Mouse (Mus musculus) liver, postnatal 0 days (tissue): Measurements from ENCODE around the gene Mymx. TPM values are rescaled to one million over a fixed set of nuclear protein-coding genes. Genes with fewer than 3 reads are reported as not detected.
"Not testable (repeated sequence)": the region's sequence is repeated elsewhere in the genome, so short reads cannot be mapped to it uniquely, and the experiment has no call there.

Experiments
- ATAC-seq: fragments of 200-750 bp; cut with Nextera tagmentation; 2 replicates; pipeline ENCODE4 v1.8.0; 2017; ENCODE audit warnings: mild to moderate bottlenecking, moderate library complexity
- DNase-seq: peaks from one replicate; pipeline ENCODE4 v3.0.0-alpha.2; 2016
- H3K27ac ChIP-seq: fragments of 300-500 bp; sonication (generic); 2 replicates; pipeline ENCODE4 v1.5.1; 2014; ENCODE audit warnings: antibody characterized with exemption, moderate library complexity, mild to moderate bottlenecking, low read depth
- H3K27me3 ChIP-seq: fragments of 300-500 bp; sonication (generic); 2 replicates; pipeline ENCODE4 v1.6.1; 2014; ENCODE audit warnings: low read length, control low read depth, mixed read lengths; ENCODE audit not compliant: insufficient read depth
- H3K36me3 ChIP-seq: fragments of 300-500 bp; sonication (generic); replicated peaks from 2 replicates; pipeline ENCODE4 v1.6.1; 2014; ENCODE audit warnings: mild to moderate bottlenecking, control low read depth, low read length, moderate library complexity, mixed read lengths; ENCODE audit not compliant: insufficient read depth
- H3K4me1 ChIP-seq: fragments of 300-500 bp; sonication (generic); 2 replicates; pipeline ENCODE4 v1.6.1; 2014; ENCODE audit warnings: antibody characterized with exemption, mild to moderate bottlenecking, control low read depth; ENCODE audit not compliant: insufficient read depth
- H3K4me2 ChIP-seq: fragments of 300-500 bp; sonication (generic); 2 replicates; pipeline ENCODE4 v1.6.1; 2014; ENCODE audit warnings: low read depth, mild to moderate bottlenecking, low read length, moderate library complexity, mixed read lengths
- H3K4me3 ChIP-seq: fragments of 300-500 bp; sonication (generic); 2 replicates; pipeline ENCODE4 v1.5.1; 2014; ENCODE audit warnings: low read depth, low read length
- H3K9ac ChIP-seq: fragments of 300-500 bp; sonication (generic); replicated peaks from 2 replicates; pipeline ENCODE4 v1.6.1; 2014; ENCODE audit warnings: mild to moderate bottlenecking, moderate library complexity
- H3K9me3 ChIP-seq: fragments of 300-500 bp; sonication (generic); 2 replicates; pipeline ENCODE4 v1.6.1; 2016; ENCODE audit warnings: mild to moderate bottlenecking, control low read depth, low read length, mixed read lengths
- CTCF ChIP-seq: sonication (generic); IDR thresholded peaks from 2 replicates; pipeline ENCODE4 v1.5.1; 2016; ENCODE audit warnings: antibody characterized with exemption, low read depth
- EP300 ChIP-seq: IDR thresholded peaks from 2 replicates; pipeline ENCODE4 v1.6.1; 2016; ENCODE audit warnings: antibody characterized with exemption, low read depth, mild to moderate bottlenecking
- WGBS: fragments of 180-500 bp; shearing (Covaris S2); extraction: QIAGEN DNeasy Blood & Tissue Kit; methylation state at CpG from one replicate; pipeline ENCODE4 v1.1.7; 2014; ENCODE audit not compliant: insufficient replicate concordance; 5-methylcytosine and 5-hydroxymethylcytosine counted together
- polyA plus RNA-seq: library from polyadenylated mRNA; unstranded; fragments of >200 nt; fragmentation: Nextera tagmentation; extraction: Ambion mirVana; gene quantifications from 2 replicates; pipeline ENCODE4 v1.2.1, GENCODE M21; 2015

The Mymx gene
- polyA plus RNA-seq, 1 experiment from 2014 or later: not detected

- H3K9ac ChIP-seq: no peak overlapping the region
- no peaks in the 10 kb centered on the region for H3K9me3 ChIP-seq
- ATAC-seq (peak; percentile 60), DNase-seq (peak; percentile 81)
- 0 out of 2 replicates have a peak, but pooled peaks cover 2% of the 10 kb centered on the region for H3K27me3 ChIP-seq
- TF ChIP-seq EP300 (no peak), CTCF (peak; percentile 97)
- no peaks in the 10 kb centered on the region for H3K36me3 ChIP-seq
- no peak overlapping the region for H3K4me3 ChIP-seq
- H3K4me2 ChIP-seq: peak overlapping the region; percentile 59
- H3K4me1 ChIP-seq: peaks cover 10% of the 10 kb centered on the region
- 25% methylated on average over 15 of the region's 15 CpGs for WGBS
- no peak overlapping the region for H3K27ac ChIP-seq
These were observed 24.8 kb upstream of the Mymx start for GRCm38 (mm10) chr17:45626577-45627134.

- not testable (repeated sequence) for H3K27me3 ChIP-seq, H3K27ac ChIP-seq, H3K9me3 ChIP-seq, H3K4me2 ChIP-seq, H3K9ac ChIP-seq, H3K36me3 ChIP-seq, ATAC-seq, DNase-seq, H3K4me3 ChIP-seq
- H3K4me1 ChIP-seq: peaks cover 18% of the 10 kb centered on the region
- WGBS: 78% methylated on average over 8 of the region's 8 CpGs
These were observed 21.5 kb upstream of the Mymx start for GRCm38 (mm10) chr17:45623425-45623824.

GRCm38 (mm10) chr17:45619386-45620256 lies 17.7 kb upstream of the Mymx start:
- ATAC-seq (peak; percentile 73), DNase-seq (peak; percentile 38)
- Histone ChIP-seq H3K4me2 (peak overlapping the region; percentile 70), H3K9ac (peak overlapping the region; percentile 57), H3K36me3 (no peaks in the 10 kb centered on the region), H3K27ac (peak overlapping the region; percentile 89), H3K4me1 (peaks cover 18% of the 10 kb centered on the region), H3K27me3 (no peaks in the 10 kb centered on the region), H3K4me3 (peak overlapping the region; percentile 41), H3K9me3 (no peaks in the 10 kb centered on the region)
- WGBS: 6% methylated on average over 20 of the region's 20 CpGs
- TF ChIP-seq CTCF (no peak), EP300 (no peak)

- Histone ChIP-seq H3K9ac (peak overlapping the region; percentile 57), H3K36me3 (no peaks in the 10 kb centered on the region), H3K9me3 (no peaks in the 10 kb centered on the region), H3K27me3 (no peaks in the 10 kb centered on the region), H3K27ac (peak overlapping the region; percentile 89), H3K4me2 (peak overlapping the region; percentile 70), H3K4me3 (peak overlapping the region; percentile 41), H3K4me1 (peaks cover 18% of the 10 kb centered on the region)
- WGBS: 13% methylated on average over 8 of the region's 8 CpGs
- no peak for TF ChIP-seq CTCF
- no peak for TF ChIP-seq EP300
- ATAC-seq: peak; percentile 73
- DNase-seq: peak; percentile 60
These were observed 17.1 kb upstream of the Mymx start for GRCm38 (mm10) chr17:45618941-45619385.

GRCm38 (mm10) chr17:45617655-45618054 lies 15.8 kb upstream of the Mymx start:
- WGBS: 79% methylated on average over 6 of the region's 6 CpGs
- no peaks in the 10 kb centered on the region for H3K9me3 ChIP-seq
- H3K4me2 ChIP-seq: no peak overlapping the region
- H3K36me3 ChIP-seq: no peaks in the 10 kb centered on the region
- H3K4me3 ChIP-seq: no peak overlapping the region
- H3K27ac ChIP-seq: no peak overlapping the region
- H3K27me3 ChIP-seq: no peaks in the 10 kb centered on the region
- no peak for DNase-seq
- no peak for TF ChIP-seq EP300
- no peak for TF ChIP-seq CTCF
- peaks cover 18% of the 10 kb centered on the region for H3K4me1 ChIP-seq
- H3K9ac ChIP-seq: no peak overlapping the region
- ATAC-seq: no peak

- Histone ChIP-seq H3K4me1 (peaks cover 18% of the 10 kb centered on the region), H3K9ac (no peak overlapping the region), H3K4me3 (no peak overlapping the region), H3K27ac (no peak overlapping the region), H3K36me3 (no peaks in the 10 kb centered on the region), H3K4me2 (no peak overlapping the region), H3K27me3 (no peaks in the 10 kb centered on the region), H3K9me3 (no peaks in the 10 kb centered on the region)
- ATAC-seq (no peak), DNase-seq (no peak)
- WGBS: 80% methylated on average over 3 of the region's 3 CpGs
- TF ChIP-seq CTCF (no peak), EP300 (no peak)
These were observed 14.8 kb upstream of the Mymx start for GRCm38 (mm10) chr17:45616679-45617078.
